Mouse (Mus musculus): Measurements from ENCODE around the gene Dnlz. TPM values are rescaled to one million over a fixed set of nuclear protein-coding genes. Genes with fewer than 3 reads are reported as not detected.

Dnlz gene
- polyA plus RNA-seq, 1 experiment from 2014 or later, result 15.1 TPM

- Histone ChIP-seq H3K4me3 (ENCODE audit: low read depth, low read length) (no peak overlapping the region), H3K27me3 (ENCODE audit: control insufficient read depth, insufficient read depth, low read length) (no peaks in the 10 kb centered on the region), H3K9ac (ENCODE audit: low read length) (no peak overlapping the region), H3K9me3 (ENCODE audit: control insufficient read depth, low read length) (no peaks in the 10 kb centered on the region), H3K36me3 (ENCODE audit: control insufficient read depth, insufficient read depth, low read length) (no peaks in the 10 kb centered on the region), H3K4me1 (replicated peaks; ENCODE audit: control insufficient read depth, insufficient read depth) (peaks cover 7% of the 10 kb centered on the region; the same call in 1 of the 2 replicates), H3K27ac (replicated peaks) (no peak overlapping the region), H3K4me2 (replicated peaks; ENCODE audit: low read depth) (no peak overlapping the region)
- ATAC-seq (ENCODE audit: low FRiP score, low TSS enrichment) (no peak), DNase-seq (ENCODE audit: low spot score) (no peak)
- 58% methylated on average over 2 of the region's 2 CpGs for WGBS
- TF ChIP-seq CTCF (IDR thresholded peaks at IDR 0.05; ENCODE audit: low read depth) (peak; percentile 60), EP300 (optimal IDR thresholded peaks at IDR 0.05) (no peak)
These were observed 39.1 kb downstream of the Dnlz start for GRCm38 (mm10) chr2:26312812-26313211.

GRCm38 (mm10) chr2:26311936-26312335, 40.0 kb downstream of the Dnlz start:
- Histone ChIP-seq H3K27ac (replicated peaks) (no peak overlapping the region), H3K27me3 (ENCODE audit: control insufficient read depth, insufficient read depth, low read length) (no peaks in the 10 kb centered on the region), H3K36me3 (ENCODE audit: control insufficient read depth, insufficient read depth, low read length) (no peaks in the 10 kb centered on the region), H3K4me1 (replicated peaks; ENCODE audit: control insufficient read depth, insufficient read depth) (peaks cover 5% of the 10 kb centered on the region; the same call in 1 of the 2 replicates), H3K9ac (ENCODE audit: low read length) (no peak overlapping the region), H3K4me3 (ENCODE audit: low read depth, low read length) (no peak overlapping the region), H3K9me3 (ENCODE audit: control insufficient read depth, low read length) (no peaks in the 10 kb centered on the region), H3K4me2 (replicated peaks; ENCODE audit: low read depth) (no peak overlapping the region)
- no peak for ATAC-seq (ENCODE audit: low FRiP score, low TSS enrichment)
- TF ChIP-seq EP300 (optimal IDR thresholded peaks at IDR 0.05), result no peak
- no peak for TF ChIP-seq CTCF (IDR thresholded peaks at IDR 0.05; ENCODE audit: low read depth)
- 53% methylated on average over 5 of the region's 5 CpGs for WGBS
- no peak for DNase-seq (ENCODE audit: low spot score)

- DNase-seq (ENCODE audit: low spot score) (no peak), ATAC-seq (ENCODE audit: low FRiP score, low TSS enrichment) (peak; percentile 73; the same call in 1 of the 2 replicates)
- peaks cover 3% of the 10 kb centered on the region; the same call in 1 of the 2 replicates for H3K4me1 ChIP-seq (replicated peaks; ENCODE audit: control insufficient read depth, insufficient read depth)
- 14% methylated on average over 10 of the region's 10 CpGs for WGBS
- H3K27me3 ChIP-seq (ENCODE audit: control insufficient read depth, insufficient read depth, low read length), result no peaks in the 10 kb centered on the region
- H3K4me3 ChIP-seq (ENCODE audit: low read depth, low read length), result no peak overlapping the region
- H3K9me3 ChIP-seq (ENCODE audit: control insufficient read depth, low read length), result no peaks in the 10 kb centered on the region
- H3K4me2 ChIP-seq (replicated peaks; ENCODE audit: low read depth), result no peak overlapping the region
- no peaks in the 10 kb centered on the region for H3K36me3 ChIP-seq (ENCODE audit: control insufficient read depth, insufficient read depth, low read length)
- H3K9ac ChIP-seq (ENCODE audit: low read length), result no peak overlapping the region
- H3K27ac ChIP-seq (replicated peaks), result peak overlapping the region; percentile 83
- TF ChIP-seq EP300 (optimal IDR thresholded peaks at IDR 0.05) (no peak), CTCF (IDR thresholded peaks at IDR 0.05; ENCODE audit: low read depth) (no peak)
These were observed 42.2 kb downstream of the Dnlz start for GRCm38 (mm10) chr2:26309739-26310138.

GRCm38 (mm10) chr2:26306702-26307101, 45.2 kb downstream of the Dnlz start:
- H3K27me3 ChIP-seq (ENCODE audit: control insufficient read depth, insufficient read depth, low read length), result no peaks in the 10 kb centered on the region
- ATAC-seq (ENCODE audit: low FRiP score, low TSS enrichment) (no peak), DNase-seq (ENCODE audit: low spot score) (no peak)
- no peak overlapping the region for H3K9ac ChIP-seq (ENCODE audit: low read length)
- WGBS, result 87% methylated on average over 3 of the region's 3 CpGs
- TF ChIP-seq EP300 (optimal IDR thresholded peaks at IDR 0.05) (no peak), CTCF (IDR thresholded peaks at IDR 0.05; ENCODE audit: low read depth) (no peak)
- no peaks in the 10 kb centered on the region for H3K4me1 ChIP-seq (replicated peaks; ENCODE audit: control insufficient read depth, insufficient read depth)
- no peak overlapping the region for H3K27ac ChIP-seq (replicated peaks)
- H3K4me3 ChIP-seq (ENCODE audit: low read depth, low read length), result no peak overlapping the region
- no peaks in the 10 kb centered on the region for H3K9me3 ChIP-seq (ENCODE audit: control insufficient read depth, low read length)
- H3K36me3 ChIP-seq (ENCODE audit: control insufficient read depth, insufficient read depth, low read length), result no peaks in the 10 kb centered on the region
- no peak overlapping the region for H3K4me2 ChIP-seq (replicated peaks; ENCODE audit: low read depth)

GRCm38 (mm10) chr2:26305555-26305954, 46.4 kb downstream of the Dnlz start:
- Histone ChIP-seq H3K4me3 (ENCODE audit: low read depth, low read length) (no peak overlapping the region), H3K4me1 (replicated peaks; ENCODE audit: control insufficient read depth, insufficient read depth) (no peaks in the 10 kb centered on the region), H3K36me3 (ENCODE audit: control insufficient read depth, insufficient read depth, low read length) (no peaks in the 10 kb centered on the region), H3K27ac (replicated peaks) (no peak overlapping the region), H3K4me2 (replicated peaks; ENCODE audit: low read depth) (no peak overlapping the region), H3K9me3 (ENCODE audit: control insufficient read depth, low read length) (no peaks in the 10 kb centered on the region), H3K9ac (ENCODE audit: low read length) (no peak overlapping the region), H3K27me3 (ENCODE audit: control insufficient read depth, insufficient read depth, low read length) (no peaks in the 10 kb centered on the region)
- no peak for ATAC-seq (ENCODE audit: low FRiP score, low TSS enrichment)
- DNase-seq (ENCODE audit: low spot score), result no peak
- WGBS, result 67% methylated on average over 2 of the region's 2 CpGs
- no peak for TF ChIP-seq CTCF (IDR thresholded peaks at IDR 0.05; ENCODE audit: low read depth)
- TF ChIP-seq EP300 (optimal IDR thresholded peaks at IDR 0.05), result no peak

- no peak overlapping the region for H3K9ac ChIP-seq (ENCODE audit: low read length)
- no peaks in the 10 kb centered on the region for H3K27me3 ChIP-seq (ENCODE audit: control insufficient read depth, insufficient read depth, low read length)
- TF ChIP-seq CTCF (IDR thresholded peaks at IDR 0.05; ENCODE audit: low read depth) (no peak), EP300 (optimal IDR thresholded peaks at IDR 0.05) (no peak)
- no peak overlapping the region for H3K4me2 ChIP-seq (replicated peaks; ENCODE audit: low read depth)
- no peak for ATAC-seq (ENCODE audit: low FRiP score, low TSS enrichment)
- WGBS, result 58% methylated on average over 1 of the region's 1 CpGs
- H3K27ac ChIP-seq (replicated peaks), result no peak overlapping the region
- no peak overlapping the region for H3K4me3 ChIP-seq (ENCODE audit: low read depth, low read length)
- no peaks in the 10 kb centered on the region for H3K4me1 ChIP-seq (replicated peaks; ENCODE audit: control insufficient read depth, insufficient read depth)
- no peak for DNase-seq (ENCODE audit: low spot score)
- H3K9me3 ChIP-seq (ENCODE audit: control insufficient read depth, low read length), result no peaks in the 10 kb centered on the region
- no peaks in the 10 kb centered on the region for H3K36me3 ChIP-seq (ENCODE audit: control insufficient read depth, insufficient read depth, low read length)
These were observed 47.2 kb downstream of the Dnlz start for GRCm38 (mm10) chr2:26304711-26305110.
